Mouse (Mus musculus) limb, embryonic 11.5 days (tissue): ENCODE results near the gene Xlr4b. TPM values are rescaled to one million over a fixed set of nuclear protein-coding genes. Genes with fewer than 3 reads are reported as not detected.
"Not testable (repeated sequence)": the region's sequence is repeated elsewhere in the genome, so short reads cannot be mapped to it uniquely, and the experiment has no call there.

Source experiments
- ATAC-seq: fragments of 200-750 bp; cut with Nextera tagmentation; 2 replicates; pipeline ENCODE4 v1.8.0; 2017; ENCODE audit warnings: low read depth; ENCODE audit not compliant: insufficient number of reproducible peaks, low FRiP score, low TSS enrichment
- DNase-seq: peaks from one replicate; pipeline ENCODE4 v3.0.0-alpha.2; 2015; ENCODE audit warnings: low spot score
- H3K27ac ChIP-seq: fragments of 300-500 bp; sonication (generic); replicated peaks from 2 replicates; pipeline ENCODE4 v1.5.1; 2014; ENCODE audit warnings: low read depth, mild to moderate bottlenecking, low read length
- H3K27me3 ChIP-seq: fragments of 300-500 bp; sonication (generic); 2 replicates; pipeline ENCODE4 v1.6.1; 2014; ENCODE audit warnings: mild to moderate bottlenecking, low read length, mixed read lengths; ENCODE audit not compliant: control insufficient read depth, insufficient read depth
- H3K36me3 ChIP-seq: fragments of 300-500 bp; sonication (generic); 2 replicates; pipeline ENCODE4 v1.6.1; 2014; ENCODE audit warnings: mild to moderate bottlenecking, low read length, moderate library complexity, mixed read lengths; ENCODE audit not compliant: control insufficient read depth, insufficient read depth
- H3K4me1 ChIP-seq: fragments of 300-500 bp; sonication (generic); 2 replicates; pipeline ENCODE4 v1.6.1; 2014; ENCODE audit warnings: low read length, mixed read lengths; ENCODE audit not compliant: control insufficient read depth, insufficient read depth
- H3K4me2 ChIP-seq: fragments of 300-500 bp; sonication (generic); 2 replicates; pipeline ENCODE4 v1.6.1; 2014; ENCODE audit warnings: low read depth, mild to moderate bottlenecking, moderate library complexity; ENCODE audit not compliant: severe bottlenecking
- H3K4me3 ChIP-seq: fragments of 300-500 bp; sonication (generic); 2 replicates; pipeline ENCODE4 v1.5.1; 2014; ENCODE audit warnings: low read depth, low read length
- H3K9ac ChIP-seq: fragments of 300-500 bp; sonication (generic); 2 replicates; pipeline ENCODE4 v1.6.1; 2014; ENCODE audit warnings: mild to moderate bottlenecking, low read length
- H3K9me3 ChIP-seq: fragments of 300-500 bp; sonication (generic); 2 replicates; pipeline ENCODE4 v1.6.1; 2016; ENCODE audit warnings: low read length; ENCODE audit not compliant: control insufficient read depth
- WGBS: fragments of 180-500 bp; shearing (Covaris S2); extraction: QIAGEN DNeasy Blood & Tissue Kit; methylation state at CpG from one replicate; pipeline ENCODE4 v1.1.7; 2014; 5-methylcytosine and 5-hydroxymethylcytosine counted together
- polyA plus RNA-seq: library from polyadenylated mRNA; unstranded; fragments of >200 nt; fragmentation: Nextera tagmentation; extraction: Ambion mirVana; gene quantifications from 2 replicates; pipeline ENCODE4 v1.2.1, GENCODE M21; 2014

The Xlr4b gene
- polyA plus RNA-seq: 0.51 and 0.91 TPM in 2 replicates

- not testable (repeated sequence) for H3K4me3 ChIP-seq, H3K27me3 ChIP-seq, H3K9ac ChIP-seq, ATAC-seq, H3K4me1 ChIP-seq, H3K36me3 ChIP-seq, H3K9me3 ChIP-seq, H3K4me2 ChIP-seq, H3K27ac ChIP-seq, DNase-seq
- 81% methylated on average over 12 of the region's 19 CpGs for WGBS
Observed at GRCm38 (mm10) chrX:73213819-73214564, at the start of gene Xlr4b. Gene Xlr4b, plus strand, starts transcription at chrX:73214333.

DNA sequence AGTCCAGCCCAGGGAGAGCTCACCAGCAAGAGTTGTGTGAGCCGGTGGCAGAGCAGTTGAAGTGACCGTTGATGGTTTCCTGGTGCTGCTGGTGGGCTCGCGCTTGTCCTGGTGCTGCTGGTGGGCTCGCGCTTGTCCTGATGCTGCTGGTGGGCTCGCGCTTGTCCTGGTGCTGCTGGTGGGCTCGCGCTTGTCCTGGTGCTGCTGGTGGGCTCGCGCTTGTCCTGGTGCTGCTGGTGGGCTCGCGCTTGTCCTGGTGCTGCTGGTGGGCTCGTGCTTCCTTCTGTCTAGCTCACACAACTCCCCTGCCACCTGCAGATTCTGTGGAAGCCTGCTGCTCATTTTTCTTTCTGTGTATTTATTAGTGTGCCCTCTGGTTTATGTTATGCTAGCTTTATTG is 37.2 kb upstream of the Xlr4b start, which contains the start of gene Spin2d:
TSS of gene Spin2d (minus strand) at position 101 of the 400 bp plus-strand sequence.
- not testable (repeated sequence) for H3K9me3 ChIP-seq, H3K27ac ChIP-seq, H3K9ac ChIP-seq, ATAC-seq, H3K36me3 ChIP-seq, H3K4me3 ChIP-seq, DNase-seq, H3K27me3 ChIP-seq, H3K4me1 ChIP-seq, H3K4me2 ChIP-seq
- WGBS: 79% methylated on average over 4 of the region's 15 CpGs

GRCm38 (mm10) chrX:73191934-73192333 is 22.2 kb upstream of the Xlr4b start, which contains the start of gene Xlr3b:
Gene Xlr3b, plus strand, starts transcription at chrX:73192207.
- H3K27ac ChIP-seq, ATAC-seq, H3K4me2 ChIP-seq, H3K27me3 ChIP-seq, H3K36me3 ChIP-seq, H3K9me3 ChIP-seq, H3K4me3 ChIP-seq, H3K9ac ChIP-seq, DNase-seq, H3K4me1 ChIP-seq: not testable (repeated sequence)
- WGBS: 76% methylated on average over 9 of the region's 12 CpGs

GRCm38 (mm10) chrX:73225365-73225764 is 11.2 kb downstream of the Xlr4b start:
- 50% methylated on average over 1 of the region's 1 CpGs for WGBS
- DNase-seq (no peak), ATAC-seq (no peak)

GRCm38 (mm10) chrX:73227914-73228605 is 13.9 kb downstream of the Xlr4b start, which contains the start of gene F8a:
Gene F8a, plus strand, starts transcription at chrX:73228291.
- peak within 1 kb of the TSS; percentile 68 for H3K9ac ChIP-seq
- DNase-seq (peak; percentile 79), ATAC-seq (peak; percentile 91)
- H3K27ac ChIP-seq: peak within 1 kb of the TSS; percentile 42; the same call in 1 of the 2 replicates
- peak within 1 kb of the TSS; percentile 69 for H3K4me2 ChIP-seq
- 17% methylated on average over 31 of the region's 39 CpGs for WGBS
- no peaks in the 10 kb centered on the region for H3K4me1 ChIP-seq
- H3K36me3 ChIP-seq: no peaks in the 10 kb centered on the region
- peak within 1 kb of the TSS; percentile 55 for H3K4me3 ChIP-seq
- H3K27me3 ChIP-seq: peaks cover 8% of the 10 kb centered on the region; the same call in 1 of the 2 replicates
- no peaks in the 10 kb centered on the region for H3K9me3 ChIP-seq

More at GRCm38 (mm10) chrX:73225365-73225764, 11.2 kb downstream of the Xlr4b start:
- Histone ChIP-seq H3K4me3 (no peak overlapping the region), H3K4me1 (no peaks in the 10 kb centered on the region), H3K9ac (no peak overlapping the region), H3K27ac (no peak overlapping the region), H3K4me2 (no peak overlapping the region), H3K27me3 (peaks cover 8% of the 10 kb centered on the region; the same call in 1 of the 2 replicates), H3K9me3 (no peaks in the 10 kb centered on the region), H3K36me3 (no peaks in the 10 kb centered on the region)

DNA sequence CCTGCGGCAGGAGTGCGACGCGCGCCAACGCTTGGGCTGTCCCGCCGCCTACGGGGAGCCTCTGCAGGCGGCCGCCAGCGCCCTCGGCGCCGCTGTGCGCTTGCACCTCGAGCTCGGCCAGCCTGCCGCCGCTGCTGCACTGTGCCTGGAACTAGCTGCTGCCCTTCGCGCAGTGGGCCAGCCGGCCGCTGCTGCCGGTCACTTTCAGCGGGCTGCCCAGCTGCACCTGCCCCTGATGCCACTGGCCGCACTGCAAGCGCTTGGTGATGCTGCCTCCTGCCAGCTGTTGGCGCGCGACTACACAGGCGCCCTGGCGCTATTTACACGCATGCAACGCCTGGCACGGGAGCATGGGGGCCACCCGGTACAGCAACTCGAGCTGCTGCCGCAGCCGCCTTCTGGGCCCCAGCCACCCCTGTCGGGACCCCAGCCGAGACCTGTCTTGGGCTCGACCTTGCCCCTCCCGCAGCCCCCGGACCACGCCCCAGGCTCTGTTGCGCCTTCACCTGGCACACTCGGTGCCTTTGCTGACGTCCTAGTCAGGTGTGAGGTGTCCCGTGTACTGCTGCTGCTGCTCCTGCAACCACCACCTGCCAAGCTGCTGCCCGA is 14.6 kb downstream of the Xlr4b start:
- peak; percentile 65 for ATAC-seq
- WGBS: 12% methylated on average over 48 of the region's 51 CpGs
- Histone ChIP-seq H3K9me3 (no peaks in the 10 kb centered on the region), H3K27ac (peak overlapping the region; percentile 42; the same call in 1 of the 2 replicates), H3K4me2 (peak overlapping the region; percentile 69), H3K36me3 (no peaks in the 10 kb centered on the region), H3K27me3 (peaks cover 8% of the 10 kb centered on the region; the same call in 1 of the 2 replicates), H3K9ac (peak overlapping the region; percentile 68), H3K4me1 (no peaks in the 10 kb centered on the region), H3K4me3 (peak overlapping the region; percentile 55)
- peak; percentile 48 for DNase-seq

DNA sequence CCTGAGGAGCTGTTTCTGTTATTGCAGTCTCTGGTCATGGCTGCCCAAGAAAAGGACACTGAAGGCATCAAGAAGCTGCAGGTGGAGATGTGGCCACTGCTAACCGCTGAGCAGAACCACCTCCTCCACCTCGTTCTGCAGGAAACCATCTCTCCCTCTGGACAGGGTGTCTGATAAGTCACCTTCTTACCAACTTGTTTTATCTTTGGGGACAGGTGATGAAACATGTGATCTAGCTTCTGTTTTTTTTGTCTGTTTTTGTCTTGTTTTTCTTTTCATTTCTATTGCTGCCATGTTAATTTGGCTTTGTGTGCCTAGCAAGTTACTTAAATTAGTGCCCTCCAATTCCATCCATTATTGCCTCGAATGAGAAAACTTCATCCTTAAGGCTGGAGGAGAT is 15.2 kb downstream of the Xlr4b start:
- H3K9me3 ChIP-seq: no peaks in the 10 kb centered on the region
- H3K27me3 ChIP-seq: peaks cover 8% of the 10 kb centered on the region; the same call in 1 of the 2 replicates
- ATAC-seq: no peak
- WGBS: 43% methylated on average over 3 of the region's 3 CpGs
- no peak overlapping the region for H3K27ac ChIP-seq
- H3K9ac ChIP-seq: no peak overlapping the region
- DNase-seq: no peak
- H3K36me3 ChIP-seq: no peaks in the 10 kb centered on the region
- no peaks in the 10 kb centered on the region for H3K4me1 ChIP-seq
- H3K4me3 ChIP-seq: peak overlapping the region; percentile 55
- peak overlapping the region; percentile 69 for H3K4me2 ChIP-seq

- WGBS: 87% methylated on average over 12 of the region's 14 CpGs
- H3K4me3 ChIP-seq, DNase-seq, H3K27ac ChIP-seq, H3K27me3 ChIP-seq, H3K9ac ChIP-seq, H3K9me3 ChIP-seq, H3K4me2 ChIP-seq, H3K4me1 ChIP-seq, H3K36me3 ChIP-seq, ATAC-seq: not testable (repeated sequence)
Observed at GRCm38 (mm10) chrX:73242821-73243325, 28.7 kb downstream of the Xlr4b start, which contains the start of gene Xlr4c. Gene Xlr4c, minus strand, starts transcription at chrX:73243130.
